Mouse (Mus musculus): ENCODE measurements at regions not wholly inside any gene's neighbourhood (a gene's known extent, or its start where the extent isn't known, plus 50 kb on each side); places are given as distances from the start of the nearest gene placed in this dataset.

DNA sequence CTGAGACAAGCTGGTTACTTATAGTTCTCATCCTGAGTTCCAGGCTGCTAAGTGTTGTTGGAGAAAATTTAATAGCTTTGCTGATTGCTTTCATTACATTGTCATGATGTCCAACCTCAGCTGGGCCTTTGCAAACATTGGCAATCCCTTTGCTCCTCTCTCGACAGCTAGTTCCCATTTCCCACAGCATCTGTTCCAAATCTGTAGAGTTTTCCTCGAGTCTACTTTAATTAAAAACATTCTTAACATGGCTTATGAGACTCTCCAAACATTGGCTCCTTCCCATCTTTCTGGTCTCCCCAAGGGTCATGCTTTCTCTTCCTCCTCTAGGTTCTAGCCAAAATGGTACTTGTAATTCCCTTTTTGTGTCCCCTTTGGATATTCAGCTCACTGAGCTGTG, 672.6 kb upstream of the Gm8797 start:
- no peak overlapping the region for H3K4me2 ChIP-seq (replicated peaks; ENCODE audit: low read depth, low read length, severe bottlenecking)
- no peak for TF ChIP-seq POLR2A (IDR thresholded peaks at IDR 0.05; ENCODE audit: borderline replicate concordance, extremely low read depth, insufficient read depth, insufficient read length)
- no peak overlapping the region for H3K9ac ChIP-seq (ENCODE audit: low read depth, low read length, severe bottlenecking)
- H3K4me3 ChIP-seq (replicated peaks; ENCODE audit: low read length): no peak overlapping the region
- H3K27ac ChIP-seq (replicated peaks; ENCODE audit: low read depth, low read length): no peak overlapping the region
- no peaks in the 10 kb centered on the region for H3K9me3 ChIP-seq (ENCODE audit: control insufficient read depth, low read length)
- H3K36me3 ChIP-seq (ENCODE audit: control insufficient read depth, insufficient read depth, low read length): no peaks in the 10 kb centered on the region
- 23% methylated on average over 2 of the region's 2 CpGs for WGBS
- ATAC-seq (ENCODE audit: low FRiP score, low read depth) (no peak), DNase-seq (ENCODE audit: low spot score) (peak; percentile 56)
- no peaks in the 10 kb centered on the region for H3K27me3 ChIP-seq (ENCODE audit: control insufficient read depth, insufficient read depth, low read length)
- H3K4me1 ChIP-seq (ENCODE audit: control insufficient read depth, insufficient read depth, low read length): no peaks in the 10 kb centered on the region

DNA sequence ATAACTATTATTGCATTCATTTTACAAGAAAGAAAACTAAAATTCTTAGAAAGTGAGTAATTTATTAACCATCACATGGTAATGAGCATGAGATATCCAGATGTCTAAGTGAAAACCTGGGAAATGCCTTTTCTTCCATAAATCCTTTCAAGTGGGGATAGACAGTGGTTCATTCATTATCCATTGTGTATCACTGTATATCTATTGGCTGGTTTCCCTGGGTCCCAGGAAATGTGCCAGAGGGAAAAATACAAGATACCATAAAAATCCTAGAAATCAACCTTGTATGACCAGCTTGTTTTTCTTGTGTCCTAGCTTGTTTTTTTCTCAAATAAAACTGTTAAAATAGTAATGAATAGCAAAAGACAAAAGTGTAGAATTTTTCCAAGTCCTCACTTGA, 663.9 kb upstream of the Gm8797 start:
- no peak overlapping the region for H3K4me3 ChIP-seq (replicated peaks; ENCODE audit: low read length)
- no peak for TF ChIP-seq POLR2A (IDR thresholded peaks at IDR 0.05; ENCODE audit: borderline replicate concordance, extremely low read depth, insufficient read depth, insufficient read length)

DNA sequence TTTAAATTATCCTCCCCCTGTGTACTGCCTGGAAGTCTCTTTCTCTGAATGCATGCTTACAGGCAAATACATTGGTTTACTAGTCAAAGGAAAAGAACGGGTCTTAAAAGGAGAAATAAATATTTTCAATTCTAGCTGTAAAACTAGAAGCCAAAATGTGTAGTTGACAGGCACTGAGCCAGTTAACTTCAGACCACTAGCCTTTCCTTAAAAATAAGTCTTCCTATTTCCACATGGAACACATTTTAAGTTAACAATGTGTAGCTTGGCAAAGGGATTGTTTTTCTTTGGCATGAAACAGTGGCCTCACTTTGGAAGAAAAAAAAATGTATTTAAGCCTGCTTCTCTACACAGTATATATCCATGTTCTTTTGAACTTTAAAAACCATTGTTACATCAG, 661.7 kb upstream of the Gm8797 start:
- H3K4me1 ChIP-seq (ENCODE audit: control insufficient read depth, insufficient read depth, low read length): peaks cover 21% of the 10 kb centered on the region
- peak overlapping the region; percentile 48; the same call in 1 of the 2 replicates for H3K27ac ChIP-seq (replicated peaks; ENCODE audit: low read depth, low read length)
- no peak overlapping the region for H3K4me3 ChIP-seq (replicated peaks; ENCODE audit: low read length)
- no peak for TF ChIP-seq POLR2A (IDR thresholded peaks at IDR 0.05; ENCODE audit: borderline replicate concordance, extremely low read depth, insufficient read depth, insufficient read length)
- DNase-seq (ENCODE audit: low spot score) (peak; percentile 90), ATAC-seq (ENCODE audit: low FRiP score, low read depth) (peak; percentile 41)
- no peak overlapping the region for H3K4me2 ChIP-seq (replicated peaks; ENCODE audit: low read depth, low read length, severe bottlenecking)
- H3K27me3 ChIP-seq (ENCODE audit: control insufficient read depth, insufficient read depth, low read length): no peaks in the 10 kb centered on the region
- 21% methylated on average over 1 of the region's 1 CpGs for WGBS
- no peaks in the 10 kb centered on the region for H3K36me3 ChIP-seq (ENCODE audit: control insufficient read depth, insufficient read depth, low read length)
- no peaks in the 10 kb centered on the region for H3K9me3 ChIP-seq (ENCODE audit: control insufficient read depth, low read length)
- no peak overlapping the region for H3K9ac ChIP-seq (ENCODE audit: low read depth, low read length, severe bottlenecking)

More for the DNA sequence above, 663.9 kb upstream of the Gm8797 start:
- Histone ChIP-seq H3K4me2 (replicated peaks; ENCODE audit: low read depth, low read length, severe bottlenecking) (no peak overlapping the region), H3K9me3 (ENCODE audit: control insufficient read depth, low read length) (no peaks in the 10 kb centered on the region), H3K9ac (ENCODE audit: low read depth, low read length, severe bottlenecking) (no peak overlapping the region), H3K27me3 (ENCODE audit: control insufficient read depth, insufficient read depth, low read length) (no peaks in the 10 kb centered on the region), H3K27ac (replicated peaks; ENCODE audit: low read depth, low read length) (no peak overlapping the region), H3K36me3 (ENCODE audit: control insufficient read depth, insufficient read depth, low read length) (no peaks in the 10 kb centered on the region), H3K4me1 (ENCODE audit: control insufficient read depth, insufficient read depth, low read length) (peaks cover 21% of the 10 kb centered on the region)
- DNase-seq (ENCODE audit: low spot score) (no peak), ATAC-seq (ENCODE audit: low FRiP score, low read depth) (no peak)

DNA sequence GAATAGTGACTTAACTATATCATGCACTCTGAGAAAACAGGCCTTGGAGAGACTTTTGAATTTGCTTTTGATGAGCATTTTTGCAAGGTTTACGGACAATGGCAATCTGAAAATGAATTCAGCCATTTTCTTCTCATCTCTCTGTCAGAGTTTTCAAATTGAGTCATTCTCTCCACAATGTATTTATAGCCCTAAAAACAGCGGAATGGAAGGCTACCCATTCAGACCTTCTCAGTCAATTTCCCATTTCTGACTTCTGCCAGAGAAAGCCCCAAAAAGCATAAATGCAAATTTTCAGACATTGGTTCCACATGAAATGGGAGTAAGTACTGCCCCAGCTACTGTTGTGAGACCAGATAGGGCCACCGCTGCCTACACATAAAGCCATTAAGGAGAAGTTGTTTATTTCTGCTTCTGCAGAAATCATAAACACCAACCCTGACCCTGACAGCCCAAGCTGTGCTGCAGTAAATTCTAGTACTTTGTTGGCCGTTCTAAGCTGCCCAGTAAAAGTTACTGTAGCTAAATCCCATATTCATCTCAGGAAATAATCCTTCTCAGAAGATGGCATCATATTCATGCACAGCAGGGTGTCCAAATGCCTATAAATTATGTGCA, 661.1 kb upstream of the Gm8797 start:
- peak; percentile 12 for DNase-seq (ENCODE audit: low spot score)
- no peak for TF ChIP-seq POLR2A (IDR thresholded peaks at IDR 0.05; ENCODE audit: borderline replicate concordance, extremely low read depth, insufficient read depth, insufficient read length)
- Histone ChIP-seq H3K4me2 (replicated peaks; ENCODE audit: low read depth, low read length, severe bottlenecking) (no peak overlapping the region), H3K9me3 (ENCODE audit: control insufficient read depth, low read length) (no peaks in the 10 kb centered on the region), H3K4me1 (ENCODE audit: control insufficient read depth, insufficient read depth, low read length) (peaks cover 21% of the 10 kb centered on the region), H3K27me3 (ENCODE audit: control insufficient read depth, insufficient read depth, low read length) (no peaks in the 10 kb centered on the region), H3K27ac (replicated peaks; ENCODE audit: low read depth, low read length) (peak overlapping the region; percentile 52), H3K36me3 (ENCODE audit: control insufficient read depth, insufficient read depth, low read length) (no peaks in the 10 kb centered on the region), H3K4me3 (replicated peaks; ENCODE audit: low read length) (no peak overlapping the region), H3K9ac (ENCODE audit: low read depth, low read length, severe bottlenecking) (no peak overlapping the region)
- ATAC-seq (ENCODE audit: low FRiP score, low read depth): peak; percentile 28
- WGBS: 40% methylated on average over 4 of the region's 4 CpGs

DNA sequence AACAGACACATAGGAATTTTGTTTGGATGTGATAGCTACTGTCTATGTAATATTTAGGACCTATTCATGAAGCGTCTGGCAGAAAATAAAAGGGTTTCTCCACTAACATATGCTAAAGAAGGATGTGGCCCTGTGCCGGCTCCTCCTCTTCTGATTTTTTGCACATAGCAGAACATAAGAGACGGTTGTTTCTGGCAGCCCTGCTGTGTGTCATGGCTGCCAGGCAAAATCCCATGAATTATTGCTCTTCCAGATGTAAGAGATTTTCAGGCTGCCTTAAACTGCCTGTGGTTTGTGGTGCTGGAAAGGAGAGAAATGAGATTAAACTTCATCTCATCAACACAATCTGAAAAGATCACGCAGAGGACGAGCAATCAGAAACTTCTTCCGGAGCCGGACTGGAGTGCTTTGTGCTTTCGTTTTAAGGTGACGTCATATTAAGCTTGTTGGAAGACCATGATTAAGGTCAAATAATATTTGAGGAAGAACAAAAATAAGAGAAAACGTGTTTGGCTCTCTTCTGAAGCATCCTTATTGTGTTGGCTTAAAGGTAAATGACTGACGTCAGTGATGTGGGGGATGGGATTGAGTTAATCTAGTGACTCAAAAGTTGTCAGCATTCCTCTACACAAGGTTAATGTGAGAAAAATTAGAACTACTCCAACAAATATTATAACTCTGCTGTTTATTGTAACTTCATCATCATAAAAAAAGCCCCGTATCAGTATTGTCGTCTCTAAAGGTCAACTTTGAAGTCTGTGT, 660.3 kb upstream of the Gm8797 start:
- H3K4me3 ChIP-seq (replicated peaks; ENCODE audit: low read length): peak overlapping the region; percentile 28
- DNase-seq (ENCODE audit: low spot score): peak; percentile 84
- no peaks in the 10 kb centered on the region for H3K36me3 ChIP-seq (ENCODE audit: control insufficient read depth, insufficient read depth, low read length)
- peak; percentile 78 for ATAC-seq (ENCODE audit: low FRiP score, low read depth)
- peak overlapping the region; percentile 41 for H3K9ac ChIP-seq (ENCODE audit: low read depth, low read length, severe bottlenecking)
- H3K27ac ChIP-seq (replicated peaks; ENCODE audit: low read depth, low read length): peak overlapping the region; percentile 52
- no peaks in the 10 kb centered on the region for H3K9me3 ChIP-seq (ENCODE audit: control insufficient read depth, low read length)
- WGBS: 44% methylated on average over 13 of the region's 13 CpGs
- peak overlapping the region; percentile 35 for H3K4me2 ChIP-seq (replicated peaks; ENCODE audit: low read depth, low read length, severe bottlenecking)
- H3K27me3 ChIP-seq (ENCODE audit: control insufficient read depth, insufficient read depth, low read length): no peaks in the 10 kb centered on the region
- TF ChIP-seq POLR2A (IDR thresholded peaks at IDR 0.05; ENCODE audit: borderline replicate concordance, extremely low read depth, insufficient read depth, insufficient read length): no peak
- H3K4me1 ChIP-seq (ENCODE audit: control insufficient read depth, insufficient read depth, low read length): peaks cover 21% of the 10 kb centered on the region

Data from limb, embryonic 14.5 days (tissue).